Mouse (Mus musculus) cortical plate, adult 2 months (tissue): ENCODE data around the gene Fbxo36.

Experiments used
- CTCF ChIP-seq: fragments of 200-500 bp; IDR thresholded peaks from 2 replicates; pipeline ENCODE4 v1.5.1; 2011; ENCODE audit warnings: mild to moderate bottlenecking, control low read depth, low read length; ENCODE audit not compliant: insufficient read depth; ENCODE audit errors: extremely low read depth
- POLR2A ChIP-seq: fragments of 200-500 bp; IDR thresholded peaks from 2 replicates; pipeline ENCODE4 v1.6.1; 2011; ENCODE audit warnings: mild to moderate bottlenecking, low read length, control low read depth; ENCODE audit not compliant: insufficient read depth; ENCODE audit errors: extremely low read depth

DNA sequence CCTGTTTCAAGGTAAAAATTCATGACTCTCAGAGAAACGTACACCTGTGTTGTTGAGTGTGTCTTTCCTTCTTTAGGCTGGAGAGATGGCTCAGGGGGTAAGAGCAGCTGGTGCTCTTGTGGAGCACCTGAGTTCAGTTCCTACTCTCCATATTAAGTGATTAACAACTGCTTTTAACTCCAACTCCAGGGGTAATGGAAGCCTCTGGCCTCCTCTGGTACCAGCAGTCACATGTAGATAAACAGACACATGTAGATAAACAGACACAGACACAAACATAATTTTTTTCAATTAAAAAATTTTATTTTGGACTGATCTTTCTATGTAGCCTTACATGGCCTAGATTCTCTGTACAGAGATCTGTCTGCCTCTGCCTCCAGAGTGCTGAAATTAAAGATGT, 14.1 kb downstream of the Fbxo36 start:
- TF ChIP-seq CTCF, result no peak
- TF ChIP-seq POLR2A, result no peak
